Mouse (Mus musculus) neural tube, embryonic 14.5 days (tissue): ENCODE results near the gene Pdlim4. TPM values are rescaled to one million over a fixed set of nuclear protein-coding genes. Genes with fewer than 3 reads are reported as not detected.
A peak's percentile ranks its signal among the peaks of the same experiment; 100 is the strongest.

Experiments used
- ATAC-seq: fragments of 200-750 bp; cut with Nextera tagmentation; 2 replicates; pipeline ENCODE4 v1.8.0; 2017; ENCODE audit warnings: low read depth, mild to moderate bottlenecking, moderate TSS enrichment, moderate library complexity
- H3K27ac ChIP-seq: fragments of 300-500 bp; sonication (generic); 2 replicates; pipeline ENCODE4 v1.5.1; 2014; ENCODE audit warnings: low read depth, mild to moderate bottlenecking, control low read depth, low read length, moderate library complexity, mixed read lengths
- H3K27me3 ChIP-seq: fragments of 300-500 bp; sonication (generic); 2 replicates; pipeline ENCODE4 v1.6.1; 2014; ENCODE audit warnings: low read length; ENCODE audit not compliant: control insufficient read depth, insufficient read depth
- H3K36me3 ChIP-seq: fragments of 300-500 bp; sonication (generic); 2 replicates; pipeline ENCODE4 v1.6.1; 2014; ENCODE audit warnings: low read length, mixed read lengths; ENCODE audit not compliant: control insufficient read depth, insufficient read depth
- H3K4me1 ChIP-seq: fragments of 300-500 bp; sonication (generic); 2 replicates; pipeline ENCODE4 v1.6.1; 2014; ENCODE audit warnings: low read length; ENCODE audit not compliant: control insufficient read depth, insufficient read depth
- H3K4me2 ChIP-seq: fragments of 300-500 bp; sonication (generic); 2 replicates; pipeline ENCODE4 v1.6.1; 2014; ENCODE audit warnings: mild to moderate bottlenecking, low read depth, low read length, control low read depth
- H3K4me3 ChIP-seq: fragments of 300-500 bp; sonication (generic); 2 replicates; pipeline ENCODE4 v1.5.1; 2014; ENCODE audit warnings: low read depth, low read length, control low read depth, mixed read lengths
- H3K9ac ChIP-seq: fragments of 300-500 bp; sonication (generic); replicated peaks from 2 replicates; pipeline ENCODE4 v1.6.1; 2014; ENCODE audit warnings: low read depth, mild to moderate bottlenecking, control low read depth, low read length, mixed read lengths
- H3K9me3 ChIP-seq: fragments of 300-500 bp; sonication (generic); 2 replicates; pipeline ENCODE4 v1.6.1; 2016; ENCODE audit warnings: low read length; ENCODE audit not compliant: control insufficient read depth
- WGBS: fragments of 180-500 bp; shearing (Covaris S2); extraction: QIAGEN DNeasy Blood & Tissue Kit; methylation state at CpG from one replicate; pipeline ENCODE4 v1.1.7; 2014; 5-methylcytosine and 5-hydroxymethylcytosine counted together
- polyA plus RNA-seq: library from polyadenylated mRNA; unstranded; fragments of >200 nt; fragmentation: Nextera tagmentation; extraction: Ambion mirVana; gene quantifications from 2 replicates; pipeline ENCODE4 v1.2.1, GENCODE M21; 2014

Pdlim4 gene
- polyA plus RNA-seq, 1 experiment from 2014 or later, result 33.1 TPM

DNA sequence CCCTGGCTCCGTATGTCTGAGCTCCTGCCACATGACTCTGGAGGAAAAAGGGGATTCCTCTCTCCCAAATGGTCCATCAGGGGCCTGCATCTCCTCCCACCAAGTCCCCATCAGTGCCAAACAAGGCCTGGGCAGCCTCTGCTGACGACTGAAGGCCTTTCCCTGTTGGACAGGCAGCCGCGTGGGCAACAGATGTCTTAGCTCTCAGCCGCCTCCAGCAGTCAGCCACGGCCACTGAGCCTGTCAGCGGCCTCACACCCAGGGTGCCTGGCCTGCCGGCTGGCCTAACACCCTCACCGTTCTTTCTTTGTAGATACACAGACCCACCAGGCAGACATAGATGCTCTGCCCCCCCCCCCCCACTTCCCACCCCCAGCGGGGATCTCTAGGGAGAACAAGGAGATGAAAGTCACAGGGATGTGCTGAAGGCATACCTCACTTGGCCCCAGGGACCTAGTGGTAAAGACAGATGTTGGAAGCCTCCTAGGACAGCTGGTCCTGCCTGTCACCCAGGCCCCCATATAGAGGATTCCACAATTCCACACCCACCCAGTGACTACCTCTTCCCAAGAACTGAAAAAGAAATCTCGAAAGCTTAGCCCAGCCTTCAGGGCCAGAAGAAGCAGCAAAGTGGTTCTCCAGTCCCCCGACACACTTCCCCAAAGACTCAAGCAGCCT is 1.4 kb downstream of the Pdlim4 start:
- no peak for ATAC-seq
- peak overlapping the region; percentile 18; the same call in 1 of the 2 replicates for H3K9ac ChIP-seq
- no peaks in the 10 kb centered on the region for H3K36me3 ChIP-seq
- H3K9me3 ChIP-seq, result no peaks in the 10 kb centered on the region
- H3K4me2 ChIP-seq, result peak overlapping the region; percentile 83; the same call in 1 of the 2 replicates
- no peaks in the 10 kb centered on the region for H3K27me3 ChIP-seq
- no peak overlapping the region for H3K27ac ChIP-seq
- peak overlapping the region; percentile 8; the same call in 1 of the 2 replicates for H3K4me3 ChIP-seq
- WGBS, result 36% methylated on average over 12 of the region's 12 CpGs
- H3K4me1 ChIP-seq, result 0 out of 2 replicates have a peak, but pooled peaks cover 5% of the 10 kb centered on the region

DNA sequence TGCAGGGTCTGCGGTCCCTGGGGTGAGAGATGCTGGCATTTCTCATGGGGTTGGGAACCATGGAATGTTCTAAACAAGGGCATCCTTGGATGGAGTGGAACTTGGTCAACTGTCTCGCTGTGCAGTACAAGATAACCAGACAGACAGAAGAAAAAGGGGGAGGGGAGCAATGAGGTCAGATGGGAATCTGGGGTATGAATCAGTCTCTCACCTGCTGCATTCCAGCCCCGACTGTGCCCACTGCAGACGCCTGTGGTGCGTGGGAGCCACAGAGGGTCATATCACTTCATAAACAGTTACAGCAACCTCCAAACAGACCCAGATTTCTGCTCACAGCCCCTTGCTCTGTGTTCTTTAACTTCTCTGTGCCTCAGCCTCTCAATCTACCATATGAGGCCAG is 2.4 kb downstream of the Pdlim4 start:
- Histone ChIP-seq H3K9me3 (no peaks in the 10 kb centered on the region), H3K9ac (no peak overlapping the region), H3K4me3 (no peak overlapping the region), H3K36me3 (no peaks in the 10 kb centered on the region), H3K27me3 (no peaks in the 10 kb centered on the region), H3K4me1 (0 out of 2 replicates have a peak, but pooled peaks cover 5% of the 10 kb centered on the region), H3K4me2 (no peak overlapping the region), H3K27ac (no peak overlapping the region)
- no peak for ATAC-seq
- WGBS, result 90% methylated on average over 5 of the region's 5 CpGs

DNA sequence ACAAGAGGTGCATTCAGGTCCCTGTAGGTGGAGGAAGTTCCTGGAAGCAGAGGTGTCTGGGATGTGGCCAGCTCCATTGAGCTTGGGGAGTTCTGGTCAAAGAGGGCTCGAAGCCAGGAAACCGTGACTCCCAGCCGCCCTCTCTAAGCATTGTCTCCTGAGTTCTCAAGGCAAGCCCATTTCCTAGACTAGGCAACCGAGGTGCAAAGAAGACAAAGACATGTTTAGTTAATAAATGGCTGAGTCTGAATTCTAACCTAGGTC is 3.0 kb downstream of the Pdlim4 start:
- H3K9ac ChIP-seq, result no peak overlapping the region
- no peak overlapping the region for H3K4me3 ChIP-seq
- WGBS, result 86% methylated on average over 4 of the region's 4 CpGs
- no peaks in the 10 kb centered on the region for H3K27me3 ChIP-seq
- no peaks in the 10 kb centered on the region for H3K9me3 ChIP-seq
- H3K27ac ChIP-seq, result no peak overlapping the region
- no peak overlapping the region for H3K4me2 ChIP-seq
- H3K4me1 ChIP-seq, result peaks cover 6% of the 10 kb centered on the region; the same call in 1 of the 2 replicates
- ATAC-seq, result no peak
- no peaks in the 10 kb centered on the region for H3K36me3 ChIP-seq

DNA sequence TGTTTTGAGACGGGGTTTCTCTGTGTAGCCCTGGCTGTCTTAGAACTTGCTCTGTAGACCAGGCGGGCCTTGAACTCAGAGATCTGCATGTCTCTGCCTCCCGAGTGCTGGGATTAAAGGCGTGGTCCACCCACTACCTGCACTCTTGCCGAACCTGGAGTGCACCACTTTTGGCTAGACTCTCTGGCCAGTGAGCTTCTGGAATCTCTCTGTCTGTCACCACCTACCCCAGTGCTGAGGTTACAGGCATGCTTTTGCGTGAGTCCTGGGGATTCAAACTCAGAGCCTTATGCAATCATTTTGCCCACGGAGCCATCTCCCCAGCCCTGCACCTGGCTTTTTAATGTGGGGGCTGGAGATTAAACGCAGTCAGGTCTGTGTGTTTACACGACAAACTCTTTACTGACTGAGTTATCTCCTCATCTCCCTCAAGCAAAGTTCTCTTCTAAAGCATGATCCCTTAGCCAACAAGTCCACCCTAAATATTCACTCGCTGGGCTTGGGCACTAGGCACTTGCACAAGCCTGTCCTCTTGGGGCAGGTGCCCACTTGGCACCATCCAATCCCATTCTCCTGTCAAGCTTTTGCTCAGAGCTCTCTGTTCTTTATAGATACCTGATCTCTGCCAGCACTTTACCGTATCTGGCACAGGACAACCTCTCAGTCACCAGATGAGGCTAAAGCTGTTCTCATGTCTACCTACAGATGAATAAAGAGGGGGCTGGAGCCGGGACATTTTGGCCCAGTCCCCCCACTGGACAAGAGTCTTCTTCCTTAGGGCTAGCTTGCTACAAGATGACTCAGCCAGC is 3.5 kb downstream of the Pdlim4 start:
- no peak for ATAC-seq
- H3K27ac ChIP-seq, result no peak overlapping the region
- no peak overlapping the region for H3K4me2 ChIP-seq
- H3K9ac ChIP-seq, result no peak overlapping the region
- 95% methylated on average over 12 of the region's 12 CpGs for WGBS
- H3K4me1 ChIP-seq, result peaks cover 11% of the 10 kb centered on the region
- H3K27me3 ChIP-seq, result no peaks in the 10 kb centered on the region
- H3K9me3 ChIP-seq, result no peaks in the 10 kb centered on the region
- no peak overlapping the region for H3K4me3 ChIP-seq
- no peaks in the 10 kb centered on the region for H3K36me3 ChIP-seq

DNA sequence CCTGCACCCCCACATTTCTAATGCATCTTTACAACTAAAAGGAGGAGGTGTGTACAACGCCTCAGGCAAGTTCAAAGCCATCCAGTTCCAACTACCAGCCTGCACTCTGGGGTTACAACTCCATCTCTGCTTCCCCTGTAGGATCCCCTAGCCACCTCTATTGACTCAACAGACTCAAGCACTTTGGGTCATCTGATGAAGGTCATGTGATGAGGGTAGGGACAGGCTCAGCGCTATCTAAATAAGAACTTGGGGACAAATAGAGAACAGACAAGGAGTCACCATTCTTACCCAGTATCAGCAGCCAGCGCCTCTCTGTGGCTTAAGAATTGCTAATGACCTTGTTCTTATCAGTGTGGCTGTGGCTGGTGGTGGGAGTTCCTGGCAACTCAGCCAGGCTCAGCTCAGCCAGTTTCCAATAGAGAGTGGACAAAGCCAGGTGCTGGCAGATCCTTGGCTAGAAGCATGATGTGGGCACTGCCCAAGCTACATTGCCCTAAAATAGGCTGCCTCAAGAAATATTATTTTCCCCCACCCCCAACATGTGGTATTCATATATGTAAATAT is 4.3 kb downstream of the Pdlim4 start:
- H3K4me1 ChIP-seq, result peaks cover 12% of the 10 kb centered on the region
- no peak overlapping the region for H3K27ac ChIP-seq
- H3K4me2 ChIP-seq, result no peak overlapping the region
- WGBS, result 74% methylated on average over 3 of the region's 3 CpGs
- H3K4me3 ChIP-seq, result no peak overlapping the region
- H3K9ac ChIP-seq, result no peak overlapping the region
- ATAC-seq, result no peak
- no peaks in the 10 kb centered on the region for H3K9me3 ChIP-seq
- H3K36me3 ChIP-seq, result no peaks in the 10 kb centered on the region
- H3K27me3 ChIP-seq, result no peaks in the 10 kb centered on the region

DNA sequence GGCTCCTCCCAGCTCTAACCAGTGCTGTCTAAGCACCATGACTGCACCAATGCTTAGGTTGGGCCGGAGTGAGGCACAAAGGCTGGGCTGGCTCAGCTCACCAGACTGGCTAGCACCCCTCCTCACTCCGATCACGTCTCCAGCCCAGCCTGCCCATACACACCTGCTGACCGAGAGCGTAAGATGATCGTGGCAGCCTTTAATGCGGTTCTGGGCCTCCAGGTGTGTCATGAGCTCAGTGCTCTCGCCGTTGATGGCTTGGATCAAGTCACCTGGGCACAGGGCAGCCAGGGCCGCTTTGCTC is 5.4 kb downstream of the Pdlim4 start:
- H3K27ac ChIP-seq, result no peak overlapping the region
- H3K9me3 ChIP-seq, result no peaks in the 10 kb centered on the region
- H3K4me1 ChIP-seq, result peaks cover 10% of the 10 kb centered on the region
- no peak overlapping the region for H3K4me2 ChIP-seq
- H3K36me3 ChIP-seq, result no peaks in the 10 kb centered on the region
- H3K4me3 ChIP-seq, result no peak overlapping the region
- 91% methylated on average over 10 of the region's 10 CpGs for WGBS
- ATAC-seq, result no peak
- H3K27me3 ChIP-seq, result no peaks in the 10 kb centered on the region
- H3K9ac ChIP-seq, result no peak overlapping the region

DNA sequence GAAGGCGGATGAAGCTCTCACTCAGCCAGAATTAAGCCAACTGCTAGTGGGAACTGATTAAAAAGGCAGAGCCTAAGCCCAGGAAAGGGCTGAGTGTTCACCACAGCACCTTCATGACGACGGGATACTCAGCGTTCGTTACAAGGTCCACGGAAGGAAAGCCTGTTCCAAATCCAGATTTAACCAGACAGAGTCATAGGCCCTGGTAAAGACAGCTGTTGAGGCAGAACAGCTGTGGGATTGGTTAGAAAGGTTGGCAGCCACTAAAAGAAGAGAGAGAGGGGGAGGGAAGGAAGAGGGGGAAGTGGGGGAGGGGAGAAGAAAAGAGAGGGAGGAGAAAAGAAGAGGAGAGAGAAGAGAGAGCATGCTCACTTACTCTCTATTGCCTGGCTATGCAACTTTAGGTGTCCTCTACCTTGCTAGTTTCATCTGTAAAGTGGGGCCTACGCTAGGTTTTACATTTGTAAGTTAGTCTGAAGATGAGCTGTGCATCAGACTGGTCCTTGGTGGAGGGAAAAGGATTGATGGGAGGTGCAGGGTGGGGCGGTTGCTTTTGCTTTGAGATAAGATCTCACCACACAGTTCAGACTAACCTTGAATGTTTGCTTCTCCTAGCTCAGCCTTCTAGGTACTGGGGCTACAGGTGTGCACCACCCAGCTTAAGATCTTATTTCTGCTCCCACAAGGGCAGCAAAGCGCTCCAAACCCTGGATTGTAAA is 5.9 kb downstream of the Pdlim4 start:
- 81% methylated on average over 9 of the region's 9 CpGs for WGBS
- Histone ChIP-seq H3K27me3 (no peaks in the 10 kb centered on the region), H3K36me3 (no peaks in the 10 kb centered on the region), H3K4me2 (no peak overlapping the region), H3K9me3 (no peaks in the 10 kb centered on the region), H3K27ac (no peak overlapping the region), H3K4me3 (no peak overlapping the region), H3K9ac (no peak overlapping the region), H3K4me1 (peaks cover 15% of the 10 kb centered on the region)
- ATAC-seq, result no peak

DNA sequence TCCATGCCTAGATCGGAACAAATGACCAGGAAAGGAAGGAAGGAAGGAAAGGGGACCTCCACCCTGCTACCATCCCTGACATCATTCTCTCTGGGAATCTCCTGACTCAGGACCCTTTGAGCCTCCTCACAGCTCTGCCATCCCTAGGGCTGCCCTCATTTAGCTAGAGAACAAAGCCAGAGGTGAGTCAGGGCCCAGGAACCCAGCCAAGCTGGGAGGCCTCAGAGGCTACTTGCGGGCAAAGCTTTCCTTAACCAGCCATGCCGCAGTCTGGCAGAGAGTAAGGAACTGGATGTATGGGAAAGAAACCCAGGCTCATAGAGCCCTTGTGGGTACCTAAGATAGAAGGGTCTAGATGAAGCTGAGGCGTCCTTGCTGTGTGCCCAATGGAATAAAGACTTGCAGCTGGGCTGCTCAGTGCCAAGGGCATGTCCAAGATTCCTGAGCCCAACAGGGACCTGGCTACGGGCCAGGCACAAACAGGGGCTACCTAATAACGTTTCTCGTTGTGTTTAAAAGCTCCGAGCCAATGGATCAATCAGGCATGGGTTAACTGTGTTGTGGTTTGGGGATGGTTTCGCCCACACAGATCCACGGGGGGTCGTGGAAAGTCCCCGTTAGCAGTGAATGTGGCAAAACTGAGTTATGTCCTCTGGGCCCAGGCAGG is 6.6 kb downstream of the Pdlim4 start:
- Histone ChIP-seq H3K27me3 (no peaks in the 10 kb centered on the region), H3K4me2 (no peak overlapping the region), H3K9me3 (no peaks in the 10 kb centered on the region), H3K27ac (peak overlapping the region; percentile 22; the same call in 1 of the 2 replicates), H3K36me3 (no peaks in the 10 kb centered on the region), H3K9ac (no peak overlapping the region), H3K4me3 (no peak overlapping the region), H3K4me1 (peaks cover 18% of the 10 kb centered on the region)
- WGBS, result 56% methylated on average over 12 of the region's 12 CpGs
- no peak for ATAC-seq
